Mouse (Mus musculus) gastrocnemius, postnatal 36 days (tissue): ENCODE results near the gene Ap2a1. TPM values are rescaled to one million over a fixed set of nuclear protein-coding genes. Genes with fewer than 3 reads are reported as not detected.

Experiments
- DNase-seq, 2 experiments: peaks; one replicate each; pipeline ENCODE4 v3.0.0; 2022
- intact Hi-C: fragments of 180-260 bp; cut with DNase I; formaldehyde crosslinking; loops from one replicate; pipeline ENCODE4 v1.15.1; 2025
- total RNA-seq, 2 experiments: library from RNA; stranded (reverse); gene quantifications; 2 replicates each; pipeline ENCODE4 v1.2.3; 2021

Ap2a1 gene
- total RNA-seq, 2 experiments from 2014 or later: 55.0 to 56.3 TPM

DNA sequence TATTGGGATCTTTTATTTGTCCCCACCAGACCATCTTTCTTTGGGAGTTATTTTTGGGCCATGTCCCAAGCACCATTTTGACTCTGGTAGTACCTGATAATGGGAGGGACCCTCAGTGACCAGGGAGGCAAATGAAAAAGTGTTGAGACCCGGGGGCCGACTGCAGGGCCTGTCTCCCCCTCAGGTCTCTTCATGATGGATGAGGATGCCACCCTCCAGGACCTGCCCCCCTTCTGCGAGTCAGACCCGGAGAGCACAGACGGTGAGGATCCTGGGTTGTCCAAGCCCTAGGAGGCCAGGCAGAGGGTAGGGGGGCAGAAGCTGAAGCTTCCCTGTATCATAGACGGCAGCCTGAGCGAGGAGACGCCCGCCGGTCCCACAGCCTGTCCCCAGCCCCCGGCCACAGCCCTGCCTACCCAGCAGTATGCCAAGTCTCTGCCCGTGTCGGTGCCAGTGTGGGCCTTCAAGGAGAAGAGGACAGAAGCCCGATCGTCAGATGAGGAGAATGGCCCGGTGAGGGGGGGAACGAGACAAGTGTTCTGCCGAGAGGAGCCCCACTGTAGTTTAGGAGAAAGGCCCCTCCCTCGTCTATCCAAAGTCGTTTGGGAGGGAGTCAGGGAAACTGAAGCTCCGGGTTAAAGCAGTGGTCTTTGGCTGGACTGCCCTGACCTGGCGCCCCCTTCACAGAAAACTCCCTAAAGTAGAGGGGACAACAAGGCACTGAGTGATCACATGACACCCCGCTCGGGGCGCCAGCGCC is 75.5 kb downstream of the Ap2a1 start:
- intact Hi-C loops: no loop called here
- DNase-seq: no peak

DNA sequence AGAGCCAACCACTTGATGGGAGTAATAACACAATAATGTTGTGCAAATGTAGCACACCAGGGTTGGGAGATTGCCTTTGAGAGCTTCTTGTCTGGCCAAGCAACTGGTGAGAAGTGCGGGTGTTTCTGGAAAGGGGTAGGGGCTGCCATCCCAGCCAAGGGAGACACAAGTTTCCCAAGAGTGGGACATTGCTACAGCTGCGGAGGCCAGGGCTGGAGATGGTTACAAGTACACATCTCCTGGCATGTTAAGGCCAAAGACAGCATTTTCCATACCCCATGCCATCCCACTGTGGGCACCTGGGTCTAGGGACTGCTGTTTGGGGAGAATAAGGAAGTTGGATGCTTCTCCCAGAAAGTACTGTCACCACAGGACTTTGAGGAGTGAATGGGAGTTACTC is 76.2 kb downstream of the Ap2a1 start:
- intact Hi-C loops: no loop called here
- DNase-seq: no peak

DNA sequence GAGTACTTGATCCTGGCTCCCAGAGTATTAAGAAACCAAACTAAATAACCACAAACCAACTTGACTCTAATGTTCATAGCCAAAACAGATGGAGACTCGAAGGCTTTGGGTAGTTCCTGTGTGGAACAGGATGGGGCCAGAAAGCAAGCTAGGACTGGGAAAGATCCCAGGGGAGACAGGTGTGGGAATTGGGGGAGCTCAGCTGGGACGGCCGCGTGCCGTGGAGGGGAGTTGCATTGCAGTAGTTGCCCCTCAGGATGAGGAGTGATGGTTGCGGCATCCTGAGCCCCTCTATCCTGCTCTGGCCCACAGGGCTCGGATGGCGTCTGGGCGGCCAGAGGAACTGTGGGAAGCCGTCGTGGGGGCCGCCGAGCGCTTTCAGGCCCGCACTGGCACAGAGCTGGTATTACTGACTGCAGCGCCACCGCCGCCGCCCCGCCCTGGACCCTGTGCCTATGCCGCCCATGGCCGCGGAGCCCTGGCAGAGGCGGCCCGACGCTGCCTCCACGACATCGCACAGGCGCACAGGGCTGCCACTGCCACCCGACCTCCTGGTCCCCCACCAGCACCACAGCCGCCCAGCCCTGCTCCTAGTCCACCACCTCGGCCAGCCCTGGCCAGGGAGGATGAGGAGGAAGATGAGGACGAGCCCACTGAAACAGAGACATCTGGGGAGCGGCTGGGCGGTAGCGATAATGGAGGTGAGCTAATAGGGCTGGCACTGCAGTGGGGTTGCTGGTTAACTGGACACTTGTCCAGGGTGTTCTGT is 76.9 kb downstream of the Ap2a1 start:
- DNase-seq: no peak
- intact Hi-C loops: no loop called here

DNA sequence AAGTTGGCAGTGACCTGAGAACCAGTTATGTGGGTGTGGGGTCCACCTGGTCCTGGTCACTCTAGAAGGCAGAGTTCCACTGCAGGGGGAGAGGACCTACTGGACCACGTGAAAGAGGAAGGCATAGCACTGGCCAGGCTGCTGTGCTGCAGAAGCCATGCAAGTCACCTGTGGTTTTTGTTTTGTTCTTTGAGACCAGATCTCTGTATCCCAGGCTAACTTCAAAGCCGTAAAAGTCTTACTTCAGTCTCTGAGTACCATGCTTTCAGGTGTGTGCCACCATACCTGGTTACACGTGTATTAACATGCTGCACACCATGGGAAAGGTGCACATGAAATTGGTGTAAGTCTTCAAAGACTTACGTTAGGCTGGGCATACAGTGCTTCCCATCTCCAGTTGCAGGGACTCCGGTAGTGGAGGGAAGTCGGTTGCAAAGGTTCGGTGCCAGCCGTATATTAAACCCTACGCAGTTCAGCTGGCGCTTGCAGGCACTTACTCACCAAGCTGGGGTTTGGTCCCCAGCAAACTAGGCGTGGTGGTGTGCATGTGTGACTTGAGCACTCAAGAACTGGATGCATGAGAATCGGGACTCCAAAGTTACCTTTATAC is 77.6 kb downstream of the Ap2a1 start:
- intact Hi-C loops: no loop called here
- no peak for DNase-seq

DNA sequence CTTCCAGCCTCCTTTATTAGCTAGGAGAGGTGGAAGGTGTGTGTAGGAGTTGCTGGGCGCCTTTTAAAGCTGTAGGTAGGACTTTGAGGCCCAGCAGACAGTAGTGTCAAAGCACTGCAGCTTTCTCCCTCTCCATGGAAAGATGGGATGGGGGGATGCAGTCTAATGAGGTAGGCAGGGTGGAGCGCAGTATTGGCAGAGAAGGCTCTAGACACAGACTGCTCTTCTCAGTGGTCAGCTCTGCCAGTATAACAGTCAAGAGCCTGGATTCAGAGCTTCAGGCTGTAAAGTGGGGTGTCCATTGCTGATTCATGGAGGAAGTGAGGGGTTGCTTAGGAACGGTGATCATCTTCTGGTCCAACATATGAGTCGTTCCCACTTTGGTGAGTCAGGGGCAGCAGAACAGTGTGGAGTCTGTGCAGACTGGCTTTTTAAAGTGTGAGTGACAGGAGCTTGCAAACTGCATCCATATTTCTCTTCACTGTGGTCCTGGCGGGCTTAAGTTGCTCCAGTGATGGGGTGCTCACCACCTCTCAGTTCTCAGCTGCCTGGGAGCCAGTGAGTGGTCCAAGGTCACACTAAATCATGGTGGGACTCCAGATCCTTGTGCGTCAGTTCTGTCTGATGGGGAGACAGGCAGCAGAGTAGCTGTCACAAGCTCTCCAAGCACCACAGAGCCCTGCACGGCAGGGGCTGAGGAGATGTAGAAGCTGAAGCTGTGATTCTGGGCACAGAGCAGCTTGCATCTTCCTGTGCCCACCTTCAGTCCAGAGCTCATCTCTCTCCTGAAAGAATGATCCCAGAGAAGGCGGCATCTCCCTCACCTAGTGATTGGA is 78.3 kb downstream of the Ap2a1 start:
- intact Hi-C loops: no loop called here
- no peak for DNase-seq

Other genes starting within 250 kb of the Ap2a1 start
- gene Izumo2, start 220.8 kb downstream of the Ap2a1 start, total RNA-seq: not detected
- gene Vrk3, start 181.1 kb downstream of the Ap2a1 start, total RNA-seq: 10 to 100 TPM; 16.1 to 18.6 TPM
- not detected for gene Zfp473, start 178.4 kb downstream of the Ap2a1 start, total RNA-seq
- 10 to 100 TPM; 19.6 to 20.0 TPM for gene Nup62, start 113.4 kb downstream of the Ap2a1 start, total RNA-seq
- 1 to 10 TPM; 1.0 to 6.4 TPM for gene Il4i1, start 113.1 kb downstream of the Ap2a1 start, total RNA-seq
- 10 to 100 TPM; 55.2 to 69.3 TPM for gene Atf5, start 112.8 kb downstream of the Ap2a1 start, total RNA-seq
- 100 to 1,000 TPM; 111 to 122 TPM for gene Akt1s1, start 80.5 kb downstream of the Ap2a1 start, total RNA-seq
- 10 to 100 TPM; 42.4 to 53.4 TPM for gene Tbc1d17, start 80.4 kb downstream of the Ap2a1 start, total RNA-seq
- gene Pnkp, start 72.4 kb downstream of the Ap2a1 start, total RNA-seq: 10 to 100 TPM; 14.9 to 18.7 TPM
- gene Ptov1, start 59.7 kb downstream of the Ap2a1 start, total RNA-seq: 100 to 1,000 TPM; 129 to 153 TPM
- gene Med25, start 36.8 kb downstream of the Ap2a1 start, total RNA-seq: 10 to 100 TPM; 54.0 to 57.5 TPM
- gene Fuz, start 33.4 kb downstream of the Ap2a1 start, total RNA-seq: 10 to 100 TPM; 17.3 to 18.1 TPM
- not detected for gene Tsks, start 13.7 kb upstream of the Ap2a1 start, total RNA-seq
- 1 to 10 TPM; 1.2 to 1.8 TPM for gene Cpt1c, start 45.4 kb upstream of the Ap2a1 start, total RNA-seq
- gene Prmt1, start 57.1 kb upstream of the Ap2a1 start, total RNA-seq: 100 to 1,000 TPM; 105 to 123 TPM
- gene Irf3, start 68.2 kb upstream of the Ap2a1 start, total RNA-seq: 10 to 100 TPM; 18.3 to 20.3 TPM
- gene Bcl2l12, start 69.2 kb upstream of the Ap2a1 start, total RNA-seq: 1 to 10 TPM; 8.0 to 8.9 TPM
- 10 to 100 TPM; 36.9 to 40.2 TPM for gene Scaf1, start 86.9 kb upstream of the Ap2a1 start, total RNA-seq
- gene Rras, start 88.5 kb upstream of the Ap2a1 start, total RNA-seq: 10 to 100 TPM; 20.6 to 21.8 TPM
- 10 to 100 TPM; 11.3 to 14.1 TPM for gene Prr12, start 123.4 kb upstream of the Ap2a1 start, total RNA-seq
- 10 to 100 TPM; 29.0 to 30.8 TPM for gene Nosip, start 132.9 kb upstream of the Ap2a1 start, total RNA-seq
- 1 to 10 TPM; 8.0 to 8.8 TPM for gene Prrg2, start 133.2 kb upstream of the Ap2a1 start, total RNA-seq
- 10 to 100 TPM; 17.3 to 20.9 TPM for gene Rcn3, start 162.7 kb upstream of the Ap2a1 start, total RNA-seq
- 10 to 100 TPM; 39.2 to 40.0 TPM for gene Fcgrt, start 174.4 kb upstream of the Ap2a1 start, total RNA-seq
- gene Rps11, start 194.9 kb upstream of the Ap2a1 start, total RNA-seq: 100 to 1,000 TPM; 388 to 460 TPM
- 100 to 1,000 TPM; 488 to 598 TPM for gene Rpl13a, start 199.3 kb upstream of the Ap2a1 start, total RNA-seq
- not detected for gene Gm45713, start 206.7 kb upstream of the Ap2a1 start, total RNA-seq
- 1 to 10 TPM; 2.8 to 4.0 TPM for gene Flt3l, start 206.9 kb upstream of the Ap2a1 start, total RNA-seq
- gene Pih1d1, start 224.8 kb upstream of the Ap2a1 start, total RNA-seq: 10 to 100 TPM; 28.6 to 36.2 TPM
- 10 to 100 TPM; 10.6 to 14.3 TPM for gene Aldh16a1, start 225.1 kb upstream of the Ap2a1 start, total RNA-seq
- gene Slc17a7, start 234.5 kb upstream of the Ap2a1 start, total RNA-seq: under 1 TPM; 0.76 to 0.79 TPM